Mouse (Mus musculus) kidney, postnatal 10 days (tissue): ENCODE results near the gene Acin1.

ENCODE experiments used
- DNase-seq: peaks from one replicate; pipeline ENCODE4 v3.0.0; 2021; ENCODE audit warnings: mixed read lengths

Gene Acin1

DNA sequence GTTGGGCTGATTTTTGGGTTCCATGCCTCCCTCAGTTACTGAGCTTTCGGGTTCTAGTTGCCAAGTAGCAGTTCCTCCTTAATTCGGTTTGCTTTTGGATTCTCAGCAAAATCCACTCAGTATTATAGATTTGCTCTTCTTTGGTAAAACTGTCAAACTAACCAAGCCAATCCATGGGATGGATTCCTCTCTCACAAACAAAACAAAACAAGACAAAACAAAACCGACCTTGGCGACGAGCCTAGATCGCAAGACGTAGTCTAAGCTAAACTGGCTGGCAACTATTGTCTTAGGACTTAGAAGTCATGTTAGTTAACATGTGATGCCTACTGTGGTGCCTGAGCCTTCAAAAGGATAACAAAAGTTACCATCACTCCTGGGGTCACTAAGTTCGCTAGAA lies 83.0 kb downstream of the Acin1 start:
- DNase-seq: no peak

DNA sequence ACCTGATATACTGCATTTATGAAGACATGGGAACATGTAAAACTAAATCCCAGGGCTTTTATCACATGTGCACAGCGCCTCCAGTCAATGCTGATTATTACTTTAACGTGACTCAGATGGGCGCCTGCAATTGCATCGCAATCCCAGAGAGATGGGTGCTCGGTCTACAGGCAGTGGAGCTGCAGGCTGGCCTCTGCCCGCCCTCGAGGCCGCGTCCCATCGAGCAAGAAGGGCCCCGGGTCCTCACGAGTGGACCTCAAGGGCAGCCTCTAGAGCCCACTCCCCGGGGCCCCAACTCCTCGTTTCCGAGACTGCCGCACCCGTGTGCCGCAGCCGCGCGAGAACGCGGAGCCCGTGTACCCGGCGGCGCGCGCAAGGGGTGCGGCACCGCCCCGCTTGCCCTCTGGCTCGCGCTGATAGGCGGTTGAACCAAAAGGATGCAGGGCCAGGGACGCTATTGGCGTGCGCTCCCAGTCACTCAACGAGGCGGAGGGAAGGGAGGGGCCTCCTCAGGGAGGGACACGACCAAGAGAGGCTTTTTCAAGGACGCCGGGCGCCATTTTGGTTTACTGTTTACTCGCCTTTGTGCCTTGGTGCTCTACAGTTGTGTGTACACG lies 83.6 kb downstream of the Acin1 start:
- DNase-seq: peak; percentile 98

DNA sequence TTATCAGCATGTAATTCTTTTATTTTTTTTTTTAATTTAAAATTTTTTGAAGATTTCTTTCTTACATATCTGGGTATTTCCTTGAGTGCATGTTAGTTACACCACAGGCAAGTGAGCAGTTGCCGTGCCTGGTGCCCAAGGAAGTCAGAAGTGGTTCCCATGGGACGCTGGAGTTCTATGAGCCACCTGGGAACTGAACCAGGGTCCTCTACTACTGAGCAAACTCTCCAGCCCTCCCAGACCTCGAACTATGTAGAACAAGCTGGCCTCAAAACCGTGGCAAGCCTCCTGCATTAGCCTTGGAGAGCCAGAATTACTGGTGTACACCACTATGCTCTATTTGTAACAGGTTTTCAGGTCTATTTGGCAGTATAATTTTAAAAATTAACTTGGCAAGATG lies 84.1 kb downstream of the Acin1 start:
- peak; percentile 23 for DNase-seq

DNA sequence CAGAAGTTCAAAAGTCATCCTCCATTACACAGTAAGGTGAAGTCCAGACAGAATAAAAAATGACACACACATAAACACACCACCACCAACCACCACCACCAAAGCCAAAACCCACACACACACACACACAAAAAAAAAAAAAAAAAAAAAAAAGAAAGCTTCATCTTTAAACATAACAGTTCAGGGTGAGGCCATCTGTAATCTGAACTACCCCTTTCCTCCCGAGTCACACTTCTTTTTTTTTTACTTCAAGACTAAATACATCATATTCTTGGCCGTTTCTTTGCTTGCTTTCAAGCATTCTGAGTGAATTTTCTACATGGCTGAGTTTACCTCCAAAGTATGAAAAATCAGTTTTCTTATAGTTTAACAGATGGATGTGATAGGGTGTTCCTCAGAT lies 85.1 kb downstream of the Acin1 start:
- no peak for DNase-seq

DNA sequence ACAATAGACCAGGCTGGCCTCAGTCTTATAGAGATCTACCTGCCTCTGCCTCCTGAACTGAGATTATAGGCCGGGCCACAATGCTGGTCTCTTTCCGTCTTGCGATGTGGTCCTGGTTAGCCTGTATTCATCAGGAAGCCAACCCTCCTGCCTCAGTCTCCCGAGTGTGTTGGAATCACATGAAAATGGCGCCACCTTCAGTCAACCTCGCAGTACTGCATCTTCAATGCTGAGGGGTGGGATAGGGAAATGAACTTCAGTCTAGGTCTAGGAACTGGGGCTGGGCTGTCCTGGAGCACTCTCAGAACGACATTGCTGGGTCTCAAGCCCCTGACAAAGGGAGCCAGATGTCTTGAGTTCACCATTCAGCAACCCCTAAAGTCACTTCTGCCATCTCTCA lies 89.6 kb downstream of the Acin1 start:
- DNase-seq: no peak

DNA sequence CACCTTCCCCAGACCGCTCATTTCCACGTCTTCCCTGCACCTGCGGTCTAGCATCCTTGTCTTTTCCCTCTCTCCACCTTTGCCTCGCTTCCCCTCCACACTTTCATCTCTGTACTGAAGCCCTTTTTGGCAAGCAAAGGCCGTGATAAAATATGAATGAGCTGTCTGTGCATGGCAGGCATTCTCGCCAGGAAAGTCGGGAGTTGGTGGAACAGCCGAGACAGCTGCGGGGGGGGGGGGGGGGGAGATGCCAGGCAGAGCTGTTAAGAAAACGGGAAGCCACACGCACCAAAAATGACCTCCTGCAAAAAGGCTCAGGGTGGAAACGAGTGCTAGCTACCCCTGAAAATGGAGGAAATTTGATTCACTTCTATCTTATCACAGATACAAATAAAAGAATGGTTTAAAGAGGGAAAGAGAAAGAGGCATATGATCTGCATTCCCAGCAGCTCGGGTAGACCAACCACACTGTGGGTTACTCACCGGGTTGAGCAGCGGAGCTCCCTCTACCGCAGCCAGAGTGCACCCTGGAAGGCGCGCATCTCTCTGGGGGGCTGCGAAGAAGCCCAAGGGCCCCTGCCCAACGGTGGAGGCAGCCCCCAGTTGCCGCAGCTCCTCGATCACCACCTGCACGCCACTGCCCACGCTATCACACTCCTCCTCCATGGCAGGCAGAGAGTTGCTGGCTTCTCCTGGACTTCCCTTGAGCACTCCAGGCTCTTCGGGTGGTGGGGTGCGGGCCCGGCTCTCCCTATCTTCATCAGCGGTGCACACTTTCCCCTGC lies 91.9 kb downstream of the Acin1 start:
- DNase-seq: no peak

DNA sequence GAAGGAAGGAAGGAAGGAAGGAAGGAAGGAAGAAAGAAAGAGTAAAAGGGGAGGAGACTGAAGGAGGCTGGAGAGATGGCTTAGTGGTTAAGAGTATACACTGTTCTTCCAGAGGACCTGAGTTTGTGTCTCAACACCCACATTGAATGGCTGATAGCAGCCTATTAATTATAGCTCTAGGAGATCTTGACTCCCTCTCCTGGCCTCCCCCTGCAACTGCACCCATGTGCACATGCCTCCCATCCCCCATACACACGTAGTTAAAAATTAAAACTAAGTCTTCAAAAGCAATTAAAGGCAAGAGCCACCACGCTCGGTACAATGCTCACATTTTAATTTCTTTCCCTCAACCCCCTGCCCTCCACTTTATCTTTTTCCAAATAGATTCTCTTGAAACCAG lies 92.7 kb downstream of the Acin1 start:
- DNase-seq: no peak

DNA sequence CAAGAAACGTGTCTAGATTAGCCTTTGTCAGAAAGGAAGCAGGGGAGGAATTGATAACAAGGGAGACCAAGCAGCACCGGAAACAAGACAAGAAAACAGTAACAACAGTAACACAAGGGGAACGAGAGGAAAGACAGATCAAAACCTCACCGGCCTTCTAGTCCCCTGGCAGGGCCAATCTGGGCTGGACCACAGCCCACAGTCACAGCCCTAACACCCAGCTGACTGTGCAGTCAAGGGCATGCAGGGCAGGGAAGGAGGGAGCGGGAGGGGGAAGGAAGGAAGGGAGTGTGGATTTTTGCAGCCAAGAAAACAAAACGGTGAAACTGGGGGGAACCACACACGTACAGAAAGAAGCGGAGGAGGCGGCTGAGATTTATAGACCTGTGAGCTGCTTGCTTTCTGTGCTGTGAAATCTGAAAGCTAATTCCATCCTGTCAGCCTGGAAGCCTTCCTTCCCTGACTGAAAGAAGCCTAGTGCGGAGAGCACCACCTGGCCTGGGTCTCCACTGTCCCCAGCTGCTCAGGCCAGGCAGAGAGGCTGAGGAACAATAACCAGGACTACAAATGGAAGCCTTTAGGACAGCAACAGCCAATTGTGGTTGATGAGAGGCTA lies 94.3 kb downstream of the Acin1 start:
- peak; percentile 61 for DNase-seq
